Mouse (Mus musculus): ENCODE measurements around the gene Snrpd3.

Gene Snrpd3

DNA sequence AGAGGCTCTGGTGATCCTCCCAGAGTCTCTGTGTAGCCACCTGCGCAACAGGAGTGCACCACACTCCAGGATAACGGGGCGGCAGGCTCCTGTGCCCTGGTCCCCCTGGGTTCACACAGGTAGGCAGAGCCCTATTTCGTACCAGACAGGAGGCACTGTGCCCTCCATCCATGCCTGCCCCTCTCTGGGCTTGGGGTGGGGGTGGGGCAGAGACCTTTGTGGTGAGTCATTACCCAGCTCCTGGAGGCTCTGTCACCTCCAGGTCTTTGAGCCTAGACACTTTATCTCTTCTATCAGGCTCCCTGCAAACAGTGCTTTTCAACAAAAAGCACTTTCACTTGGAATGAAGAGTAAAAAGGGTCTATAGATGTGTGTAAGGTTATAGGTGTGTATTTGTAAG lies 51.5 kb downstream of the Snrpd3 start:
- DNase-seq: no peak

DNA sequence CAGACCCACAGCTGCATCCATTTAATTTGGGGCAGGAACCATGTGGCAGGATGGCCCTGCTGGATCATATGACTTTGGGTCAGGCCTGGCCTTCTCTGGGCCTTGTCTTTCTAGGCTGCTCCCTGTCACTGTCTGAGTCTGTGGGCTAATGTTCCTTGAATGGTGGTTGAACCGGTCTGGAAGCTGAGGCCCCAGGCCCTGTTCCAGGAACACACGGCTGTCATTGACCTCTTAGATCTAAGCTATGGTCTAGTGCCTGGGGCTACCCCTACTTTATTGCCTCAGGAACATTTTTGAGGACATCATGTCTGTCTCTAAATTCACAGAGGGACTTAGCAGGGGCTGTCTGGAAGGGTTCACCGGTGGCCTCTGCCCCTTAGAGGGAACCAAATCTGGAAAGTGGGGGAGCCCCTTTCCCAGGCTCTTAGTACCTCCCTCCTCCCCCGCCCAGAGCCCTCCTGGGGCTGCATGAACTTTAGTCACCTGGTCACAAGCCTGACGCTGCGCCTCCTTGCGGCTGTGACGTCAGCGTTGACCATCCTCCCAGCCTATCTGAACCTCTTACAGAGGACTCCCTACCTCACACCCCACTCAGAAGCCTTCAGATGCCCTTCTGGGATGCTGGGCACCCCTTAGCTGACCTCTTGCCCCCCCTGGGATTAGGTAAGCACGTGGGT lies 53.8 kb downstream of the Snrpd3 start:
- peak; percentile 85 to 88 for DNase-seq

DNA sequence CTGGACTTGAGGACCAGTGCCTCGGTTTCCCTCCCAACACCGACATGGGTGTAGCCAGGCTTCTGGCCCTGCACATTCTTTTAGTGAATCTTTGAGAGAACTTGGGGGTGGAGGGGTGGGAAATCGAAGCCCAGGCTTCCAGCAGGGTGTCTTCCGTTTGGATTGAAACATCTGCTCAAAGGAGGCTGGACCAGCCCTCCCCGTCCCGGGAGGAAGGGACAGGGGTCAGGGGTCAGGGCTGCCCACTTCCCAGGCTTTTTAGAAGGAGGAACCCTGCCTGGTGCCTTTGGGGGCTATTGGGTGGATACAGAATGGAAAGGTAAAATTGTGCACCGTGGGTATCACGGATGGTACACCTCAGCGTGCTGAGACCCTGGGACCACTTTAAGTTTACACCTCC lies 54.6 kb downstream of the Snrpd3 start:
- no peak for DNase-seq

DNA sequence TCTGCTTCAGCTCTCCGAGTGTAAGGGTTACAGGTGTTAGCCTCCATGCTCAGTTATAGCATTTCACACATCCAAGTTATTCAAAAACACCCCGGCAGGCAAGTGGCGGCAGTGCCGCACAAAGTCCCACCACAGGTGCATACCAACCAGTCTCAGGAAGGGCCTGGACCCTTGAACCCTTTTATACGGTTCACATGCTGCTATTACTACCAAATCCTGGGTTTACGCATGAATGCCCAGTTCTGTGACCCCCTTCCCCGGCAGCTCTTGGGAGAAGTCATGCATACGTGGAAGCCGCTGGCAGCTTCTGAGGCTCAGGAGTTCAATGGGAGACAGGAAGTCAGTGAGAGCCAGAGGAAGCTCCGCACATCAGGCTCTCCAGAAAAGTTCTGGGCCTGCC lies 55.8 kb downstream of the Snrpd3 start:
- DNase-seq: peak; percentile 88 to 92

DNA sequence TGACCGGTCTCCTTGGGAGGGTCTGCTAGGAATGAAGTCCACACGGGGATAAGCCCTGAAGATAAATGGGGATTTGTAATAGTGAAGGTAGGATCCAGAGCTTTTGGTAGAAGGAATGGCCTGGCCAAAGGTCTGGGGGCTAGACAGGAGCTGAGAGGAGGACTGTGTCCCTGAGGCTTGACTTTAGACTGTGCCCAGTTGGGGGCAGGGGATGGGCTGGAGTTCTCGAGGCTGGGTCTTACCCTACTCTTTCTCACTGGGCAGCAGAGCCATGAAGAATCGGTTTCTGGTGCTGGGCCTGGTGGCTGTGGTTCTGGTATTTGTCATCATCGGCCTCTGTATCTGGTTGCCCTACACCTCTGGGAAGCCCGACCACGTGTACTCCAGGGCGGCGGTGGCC lies 56.6 kb downstream of the Snrpd3 start:
- peak in 1 of 2 experiments; percentile 51 for DNase-seq

DNA sequence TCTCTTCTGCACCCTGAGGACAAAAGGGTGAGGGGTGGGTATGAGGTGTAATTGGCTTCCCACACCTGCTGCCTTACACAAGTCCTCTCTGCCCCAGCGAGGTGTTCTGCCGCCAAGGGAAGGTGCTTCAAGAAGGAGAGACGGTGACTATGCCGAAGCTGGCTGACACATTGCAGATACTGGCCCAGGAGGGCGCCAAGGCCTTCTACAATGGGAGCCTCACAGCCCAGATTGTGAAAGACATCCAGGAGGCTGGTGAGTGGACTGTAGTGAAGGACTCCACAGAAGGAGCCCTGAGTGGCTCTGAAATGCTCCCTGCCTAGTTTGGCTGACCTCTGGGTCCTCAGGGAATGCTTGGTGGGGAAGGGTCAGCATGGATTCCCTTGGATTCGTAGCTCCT lies 61.8 kb downstream of the Snrpd3 start:
- no peak for DNase-seq

DNA sequence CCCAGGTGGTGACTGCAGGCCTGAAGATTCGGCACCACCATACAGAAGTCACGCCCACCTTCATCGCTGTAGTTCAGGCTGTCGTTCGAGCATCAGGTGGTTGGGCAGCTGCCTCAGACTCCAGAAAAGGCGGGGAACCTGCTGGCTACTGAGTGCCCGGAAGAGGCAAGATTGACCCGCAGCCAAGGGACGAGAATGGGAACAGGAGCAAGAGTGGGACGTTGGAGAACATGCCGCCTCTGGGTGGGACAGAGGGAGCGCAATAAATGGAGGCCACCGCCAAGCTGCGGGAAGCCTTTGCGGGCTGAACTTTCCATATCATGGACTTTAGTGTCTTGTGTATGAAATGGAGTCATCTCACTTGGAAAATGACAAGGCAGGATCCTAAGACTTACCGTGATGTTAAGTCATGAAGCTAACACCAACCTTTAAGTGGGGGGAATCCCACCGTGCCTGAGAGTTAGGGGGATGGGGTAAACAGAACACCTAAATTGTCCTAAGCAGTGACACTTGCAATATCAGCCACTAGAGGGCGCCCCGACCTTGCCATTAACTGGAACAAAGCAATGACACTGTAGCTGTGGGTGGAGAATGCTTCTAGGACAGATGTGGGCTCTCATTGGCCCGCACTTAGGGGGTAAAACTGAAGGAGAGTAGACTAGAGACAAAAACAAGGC lies 68.7 kb downstream of the Snrpd3 start:
- peak; percentile 68 to 89 for DNase-seq

DNA sequence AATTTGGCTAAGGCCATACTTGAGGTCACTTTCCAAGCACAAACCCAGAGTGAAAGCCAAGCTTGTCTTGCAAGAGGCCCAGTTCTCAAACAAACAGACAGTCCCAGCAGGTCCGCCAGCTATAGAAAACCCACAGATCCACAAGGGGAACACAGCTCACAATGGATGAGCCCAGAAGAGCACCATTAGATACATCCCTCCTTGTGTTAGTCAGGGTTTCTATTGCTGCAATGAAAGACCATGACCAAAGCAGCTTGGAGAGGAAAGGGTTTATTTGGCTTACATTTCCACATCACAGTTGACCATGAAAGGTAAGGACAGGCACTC lies 69.2 kb downstream of the Snrpd3 start:
- DNase-seq: no peak
